22 mouse cellular contexts compared by ENCODE assay signal in genomic region chr6:122571617-122571959, GRCm38 (mm10). TPM values are rescaled to one million over a fixed set of nuclear protein-coding genes. Genes with fewer than 3 reads are reported as not detected.
"Had no signal": no experiment of that assay in that cellular context is flagged by ENCODE, and none has a peak within 500 bp of the region (broad histone marks: within the 10 kb centered on the region; RNA-seq: fewer than 3 reads in every experiment).

No protein-coding gene starts in this region.

- H3K27me3 ChIP-seq: limb, embryonic 13.5 days; liver, embryonic 13.5 days; midbrain, embryonic 15.5 days had no signal

- H3K27ac ChIP-seq: layer of hippocampus, adult 2 months; limb, embryonic 13.5 days; liver, embryonic 13.5 days; midbrain, embryonic 10.5 days; midbrain, embryonic 15.5 days had no signal

- DNase-seq: kidney, adult 18-20 months; kidney, postnatal 10 days; kidney, postnatal 4 days; left cerebral cortex, postnatal 4 days; liver, embryonic 13.5 days; lung, adult 18-20 months; right cerebral cortex, postnatal 14 days; thymus, adult 18-20 months; thymus, postnatal 14 days had no signal

- H3K4me2 ChIP-seq: limb, embryonic 13.5 days; liver, embryonic 13.5 days; midbrain, embryonic 15.5 days had no signal

- H3K9ac ChIP-seq: limb, embryonic 13.5 days; liver, embryonic 13.5 days; midbrain, embryonic 15.5 days had no signal

- H3K4me1 ChIP-seq: limb, embryonic 13.5 days; liver, embryonic 13.5 days; midbrain, embryonic 15.5 days had no signal

- H3K36me3 ChIP-seq: limb, embryonic 13.5 days; liver, embryonic 13.5 days; midbrain, embryonic 10.5 days; midbrain, embryonic 15.5 days had no signal

- H3K4me3 ChIP-seq: layer of hippocampus, adult 2 months; limb, embryonic 13.5 days; liver, embryonic 13.5 days; midbrain, embryonic 10.5 days; midbrain, embryonic 15.5 days had no signal

- H3K9me3 ChIP-seq: limb, embryonic 13.5 days; liver, embryonic 13.5 days; midbrain, embryonic 10.5 days; midbrain, embryonic 15.5 days had no signal

- ATAC-seq: midbrain, embryonic 15.5 days had no signal

RNA-seq across cellular contexts. Expression of gene Aicda, which starts 18.0 kb away (rescaled TPM):
- total RNA-seq: layer of hippocampus, adult 2 months; layer of hippocampus, postnatal 14 days; left cerebral cortex, adult 18-20 months; left cerebral cortex, postnatal 10 days; megakaryocyte progenitor cell, adult 5-6 weeks had no signal
- polyA plus RNA-seq: kidney, embryonic 14.5 days; liver, embryonic 13.5 days; lung, embryonic 16.5 days; midbrain, embryonic 10.5 days; stomach, embryonic 14.5 days; urinary bladder, adult 2 months had no signal

RNA-seq across cellular contexts. Expression of gene Gdf3, which starts 38.3 kb away (rescaled TPM):
- total RNA-seq: layer of hippocampus, adult 2 months; layer of hippocampus, postnatal 14 days; left cerebral cortex, adult 18-20 months; left cerebral cortex, postnatal 10 days; left cerebral cortex, postnatal 4 days had no signal
- polyA plus RNA-seq: kidney, embryonic 14.5 days; midbrain, embryonic 15.5 days; neural tube, embryonic 14.5 days; stomach, embryonic 14.5 days; urinary bladder, adult 2 months had no signal

RNA-seq across cellular contexts. Expression of gene Dppa3, which starts 54.6 kb away (rescaled TPM):
- total RNA-seq: layer of hippocampus, adult 2 months; layer of hippocampus, postnatal 14 days; left cerebral cortex, adult 18-20 months; left cerebral cortex, postnatal 10 days; left cerebral cortex, postnatal 4 days; megakaryocyte progenitor cell, adult 5-6 weeks had no signal
- polyA plus RNA-seq: kidney, embryonic 14.5 days; limb, embryonic 13.5 days; liver, embryonic 13.5 days; midbrain, embryonic 10.5 days; midbrain, embryonic 15.5 days; neural tube, embryonic 14.5 days; stomach, embryonic 14.5 days had no signal
